Mouse (Mus musculus): ENCODE results near the gene Asb2.

The Asb2 gene

DNA sequence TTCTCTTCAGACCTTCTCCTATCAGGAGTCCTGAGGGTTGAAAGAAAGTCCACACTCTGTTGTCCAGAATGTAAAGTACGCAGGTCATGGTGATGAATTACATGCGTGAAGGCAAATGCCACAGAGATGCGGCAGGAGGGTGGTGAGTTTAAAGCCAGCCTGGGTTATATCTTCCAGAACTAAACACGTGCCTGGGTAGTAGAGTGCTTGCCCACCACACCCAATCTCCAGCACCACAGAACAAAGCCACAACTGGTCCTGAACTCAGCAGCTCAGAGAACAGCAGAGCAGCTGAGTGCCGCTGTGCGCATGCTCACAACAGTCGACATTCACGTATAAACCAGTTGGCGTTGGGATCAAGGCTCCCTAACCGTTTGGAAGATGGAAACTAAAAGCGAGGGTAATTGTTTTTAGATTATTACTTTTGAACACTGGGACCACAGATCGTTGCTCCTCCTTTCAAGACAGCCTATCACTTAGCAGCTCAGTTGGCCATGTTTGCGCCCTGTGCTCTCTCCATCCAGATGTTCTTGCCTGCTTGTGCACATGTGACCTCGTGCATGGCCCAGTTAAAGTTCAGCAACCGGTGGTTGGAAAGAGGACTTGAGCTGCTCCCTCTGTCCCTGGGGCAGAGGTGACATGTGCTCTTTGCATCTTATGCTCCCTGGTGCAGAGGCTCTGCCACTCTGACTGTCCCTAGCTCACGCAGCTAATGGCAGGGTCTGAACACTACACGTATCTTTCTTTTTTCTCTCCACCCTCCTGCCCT, 5.9 kb upstream of the Asb2 start:
- DNase-seq (ENCODE audit: low spot score) = no peak

DNA sequence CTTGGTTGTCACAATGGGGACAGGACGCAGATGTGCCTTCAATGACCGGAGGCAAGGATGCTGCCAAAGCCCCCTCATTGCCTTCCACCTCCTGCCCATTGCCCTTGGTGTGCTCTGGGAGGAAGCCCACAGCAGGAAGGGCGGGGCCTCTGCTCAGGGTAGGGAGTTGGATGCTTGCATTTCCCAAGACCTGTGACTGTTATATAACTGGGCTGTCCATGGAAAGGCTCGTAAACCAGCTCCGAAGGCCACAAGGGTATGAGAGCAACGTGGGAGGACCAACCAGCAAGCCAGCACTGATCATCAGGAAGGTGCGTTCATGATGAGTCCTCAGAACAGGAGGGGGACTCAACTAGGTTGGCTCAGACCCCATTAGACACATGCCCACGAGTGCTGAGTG, 5.0 kb upstream of the Asb2 start:
- no peak for DNase-seq (ENCODE audit: low spot score)

DNA sequence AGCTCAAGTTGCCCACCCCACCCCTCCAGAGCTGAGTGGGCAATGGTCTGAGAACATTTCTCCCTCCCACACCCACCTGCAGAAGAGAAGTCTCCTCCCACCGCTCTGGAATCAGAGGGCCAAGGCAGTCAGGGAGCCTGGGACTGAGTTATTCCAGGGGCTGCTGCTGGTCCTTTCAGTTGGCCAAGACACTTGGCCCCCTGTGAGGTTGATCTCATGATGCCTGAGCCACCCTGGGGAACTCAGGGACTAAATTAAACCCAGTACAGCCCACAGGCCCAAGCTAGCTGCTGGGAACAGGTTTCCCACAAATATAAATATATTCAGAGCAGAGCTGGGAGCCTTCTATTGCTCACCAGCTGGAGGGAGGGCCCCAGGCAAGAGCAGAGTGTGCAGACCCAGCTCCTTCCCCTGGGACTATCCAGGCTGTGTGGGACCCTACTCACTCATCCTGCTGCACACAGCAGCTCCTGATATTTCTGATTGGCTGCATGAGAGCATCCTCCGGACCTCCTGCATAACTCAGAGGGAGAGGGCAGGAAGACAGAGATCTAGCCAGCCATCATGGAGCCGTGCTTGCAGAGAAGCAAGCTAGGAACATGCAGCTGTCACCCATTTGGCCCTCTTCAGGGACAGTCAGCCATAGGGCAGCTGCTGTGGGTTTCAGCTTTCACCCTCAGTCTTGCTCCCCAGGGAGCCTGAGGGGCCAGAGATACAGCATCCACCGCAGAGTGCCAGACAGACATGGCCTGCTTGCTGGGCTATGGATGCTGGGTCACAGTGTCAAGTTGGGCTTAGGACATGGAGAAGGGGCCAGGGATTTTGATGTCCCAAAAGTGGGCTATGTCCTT, 3.4 kb upstream of the Asb2 start:
- DNase-seq (ENCODE audit: low spot score) = no peak

DNA sequence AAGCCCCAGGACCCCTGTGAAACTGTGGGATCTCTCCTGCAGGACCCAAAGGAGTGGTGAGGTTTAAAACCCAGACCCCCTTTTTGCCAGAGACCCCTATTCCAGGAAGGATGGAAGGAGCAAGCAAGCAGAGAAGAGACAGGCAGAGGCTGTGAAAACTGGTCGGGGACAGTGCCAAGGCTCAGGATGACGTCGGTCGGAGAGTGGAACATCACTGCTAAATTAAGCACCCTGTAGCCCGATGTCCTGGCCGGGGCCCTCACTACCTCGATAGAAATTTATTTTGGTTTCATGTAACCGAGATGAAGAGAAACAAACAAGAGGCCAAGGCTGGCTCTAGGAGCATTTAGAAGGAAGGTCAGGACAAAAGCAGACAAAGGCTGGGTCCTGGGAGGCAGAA, 2.4 kb upstream of the Asb2 start:
- no peak for DNase-seq (ENCODE audit: low spot score)

DNA sequence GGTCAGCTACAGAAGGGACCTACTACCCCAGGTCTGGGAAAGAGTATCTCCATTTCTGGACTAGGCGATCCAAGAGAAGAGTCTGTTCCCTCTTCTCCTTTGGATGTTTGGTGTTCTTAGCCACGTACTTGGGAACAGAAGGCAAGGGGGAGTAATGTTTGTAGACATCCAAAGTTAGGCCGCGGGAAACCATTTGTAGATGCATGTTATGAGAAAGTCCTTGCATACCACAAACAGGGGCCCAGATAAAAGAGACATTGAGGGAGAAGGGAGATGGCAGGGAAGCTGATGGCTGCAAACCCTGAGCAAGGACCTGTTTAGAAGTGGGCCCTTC, 581 bp upstream of the Asb2 start:
- DNase-seq (ENCODE audit: low spot score) = no peak

DNA sequence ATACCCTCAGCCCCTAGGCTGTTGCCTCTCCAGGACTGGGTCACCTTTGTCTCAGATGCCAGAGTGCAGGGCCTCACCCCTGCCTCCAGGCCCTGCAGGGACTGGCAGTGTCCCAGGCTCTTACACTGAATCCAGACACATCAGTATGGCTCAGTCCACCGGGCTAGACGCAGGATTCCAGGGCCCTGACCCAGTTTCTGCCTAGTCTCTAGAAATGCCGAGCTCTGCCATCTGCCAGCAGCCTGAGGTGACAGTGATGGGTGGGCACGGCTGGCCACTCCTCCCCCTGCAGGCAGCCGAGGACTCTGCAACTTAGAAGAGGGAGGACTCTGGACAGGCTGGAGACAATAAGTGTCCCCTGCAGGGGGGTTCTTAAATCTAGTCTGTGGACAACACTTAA, 2.3 kb downstream of the Asb2 start:
- no peak for DNase-seq (ENCODE audit: low spot score)

DNA sequence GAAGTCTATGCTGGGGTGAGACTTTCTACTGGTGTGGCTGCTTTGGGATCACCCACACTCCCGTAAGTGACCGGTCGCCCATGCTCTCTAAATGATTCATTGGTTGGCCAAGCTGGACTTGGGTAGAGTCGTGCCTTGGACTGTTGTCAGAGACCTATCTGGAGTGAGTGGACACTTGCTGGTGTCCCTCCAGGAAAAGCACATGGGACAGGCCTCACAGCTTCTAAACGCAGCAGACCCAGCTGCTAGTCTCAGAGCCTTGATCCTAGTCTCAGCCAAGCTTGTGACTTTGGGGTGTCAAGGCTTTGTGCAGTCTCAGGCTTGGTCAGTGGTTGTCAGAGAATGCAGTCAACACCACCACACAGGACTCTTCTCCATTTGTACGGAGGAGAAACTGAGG, 3.1 kb downstream of the Asb2 start:
- no peak for DNase-seq (ENCODE audit: low spot score)

DNA sequence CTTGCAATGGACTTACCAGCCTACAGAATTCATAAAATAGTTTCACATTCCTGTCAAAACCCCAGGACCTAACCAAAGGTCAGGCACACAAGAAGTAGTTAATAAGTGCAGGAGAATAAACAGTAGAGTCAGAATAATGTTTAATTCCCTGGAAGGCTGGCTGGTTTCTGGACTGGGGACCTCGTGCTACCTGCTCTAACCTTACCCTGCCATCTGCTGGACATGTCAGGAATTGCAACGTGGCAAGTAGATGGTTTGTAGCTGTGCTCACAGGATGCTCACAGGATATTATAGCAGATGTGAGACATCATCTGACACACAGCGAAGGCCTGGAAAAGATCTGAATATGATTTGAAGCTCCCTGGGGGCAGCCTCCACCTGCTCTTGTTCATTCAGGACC, 7.3 kb downstream of the Asb2 start:
- peak; percentile 57 for DNase-seq (ENCODE audit: low spot score)

DNA sequence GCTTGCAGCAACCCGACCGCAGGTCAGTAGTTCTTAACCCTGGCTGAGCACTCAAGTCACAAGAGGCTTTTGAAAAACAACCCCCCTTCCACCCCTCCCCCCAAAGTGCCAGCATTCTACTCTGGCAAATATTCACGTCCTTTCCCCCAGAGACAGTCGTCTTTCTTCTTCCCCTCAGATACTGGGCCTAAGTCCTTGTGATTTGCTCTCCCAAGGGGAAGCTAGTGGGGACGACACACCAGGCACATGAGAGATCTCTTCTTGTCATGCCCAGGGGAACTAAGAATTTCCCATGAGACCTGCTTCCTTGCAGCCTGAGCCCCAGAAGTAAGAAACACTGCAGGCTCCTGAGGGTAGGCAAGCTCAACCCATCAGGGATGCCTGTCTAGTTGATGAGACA, 8.4 kb downstream of the Asb2 start:
- DNase-seq (ENCODE audit: low spot score) = no peak

DNA sequence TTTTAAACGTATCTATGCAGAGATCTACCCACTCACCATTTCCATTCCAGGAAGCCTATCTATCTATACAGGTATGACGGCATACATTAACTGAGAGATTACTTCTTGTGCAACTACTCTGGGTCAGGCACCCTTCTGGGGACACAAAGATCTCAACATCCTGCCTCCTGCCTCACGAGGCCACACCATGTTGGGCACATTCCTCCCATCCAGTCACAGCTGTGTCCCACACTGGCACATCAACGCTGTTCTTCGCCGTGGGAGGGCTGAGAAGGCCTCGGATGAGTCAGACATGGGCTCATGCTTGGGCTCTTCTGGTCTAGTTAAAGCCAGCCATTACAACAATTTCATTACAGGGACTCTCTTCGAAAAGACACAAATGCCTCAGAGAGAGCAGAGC, 8.9 kb downstream of the Asb2 start:
- DNase-seq (ENCODE audit: low spot score) = no peak

DNA sequence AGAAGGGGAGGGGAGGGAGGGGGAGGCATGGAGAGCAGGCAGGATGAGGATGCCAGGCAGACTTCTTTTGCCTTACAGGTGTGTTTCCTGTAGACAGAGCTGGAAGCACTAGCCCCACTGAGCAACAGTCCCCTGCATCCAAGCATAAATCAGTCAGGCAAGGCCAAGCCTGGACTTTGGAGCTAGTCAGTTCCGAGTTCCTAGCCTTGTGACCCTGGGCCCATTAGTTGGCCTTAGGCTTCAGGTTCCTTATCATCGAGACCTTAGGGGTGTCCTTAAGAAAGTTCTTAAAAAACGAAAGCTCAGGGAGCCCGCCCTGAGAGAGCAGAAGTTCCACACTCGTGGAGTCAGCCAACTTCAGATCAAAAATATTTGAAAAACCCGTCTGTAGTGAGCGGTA, 10.9 kb downstream of the Asb2 start:
- no peak for DNase-seq (ENCODE audit: low spot score)

DNA sequence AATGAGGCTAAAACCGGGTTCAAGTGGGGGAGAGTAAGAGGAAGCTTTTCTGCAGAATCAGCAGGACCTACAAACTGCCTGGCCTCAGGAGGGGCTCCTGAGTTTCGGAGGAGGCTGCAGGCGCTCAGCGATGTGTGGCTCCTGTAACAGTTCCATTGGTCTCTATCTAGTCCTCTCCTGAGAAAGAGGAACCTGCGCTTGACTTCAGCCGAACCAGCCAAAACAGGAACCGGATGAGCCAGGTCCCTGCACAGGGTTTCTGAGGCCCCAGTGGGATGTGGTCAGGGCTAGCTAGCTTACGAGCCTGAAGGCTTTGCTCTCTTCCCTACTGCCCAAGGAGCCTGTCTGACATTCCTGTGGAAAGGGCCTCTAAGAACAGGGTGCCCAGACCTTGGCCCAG, 12.3 kb downstream of the Asb2 start:
- DNase-seq (ENCODE audit: low spot score) = no peak

DNA sequence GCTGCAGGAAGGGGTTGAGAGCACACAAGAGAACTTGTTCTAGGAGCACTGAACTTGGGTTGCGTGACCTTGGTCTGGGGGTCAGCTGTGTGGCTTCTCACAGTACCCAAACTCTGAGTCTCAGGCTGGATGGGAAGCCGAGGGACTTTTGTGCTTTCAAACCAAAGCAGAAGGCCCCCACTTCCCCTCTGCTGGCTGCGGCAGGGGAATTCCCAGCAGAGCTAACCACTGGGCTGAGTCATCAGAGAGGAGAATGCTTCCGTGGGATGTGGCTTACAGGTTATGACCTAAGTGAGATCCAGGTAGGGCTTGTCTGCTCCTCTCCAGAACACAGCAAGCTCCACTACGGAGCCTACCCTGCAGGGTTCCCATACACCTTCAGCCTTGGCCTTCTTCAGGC, 14.6 kb downstream of the Asb2 start:
- DNase-seq (ENCODE audit: low spot score) = no peak

DNA sequence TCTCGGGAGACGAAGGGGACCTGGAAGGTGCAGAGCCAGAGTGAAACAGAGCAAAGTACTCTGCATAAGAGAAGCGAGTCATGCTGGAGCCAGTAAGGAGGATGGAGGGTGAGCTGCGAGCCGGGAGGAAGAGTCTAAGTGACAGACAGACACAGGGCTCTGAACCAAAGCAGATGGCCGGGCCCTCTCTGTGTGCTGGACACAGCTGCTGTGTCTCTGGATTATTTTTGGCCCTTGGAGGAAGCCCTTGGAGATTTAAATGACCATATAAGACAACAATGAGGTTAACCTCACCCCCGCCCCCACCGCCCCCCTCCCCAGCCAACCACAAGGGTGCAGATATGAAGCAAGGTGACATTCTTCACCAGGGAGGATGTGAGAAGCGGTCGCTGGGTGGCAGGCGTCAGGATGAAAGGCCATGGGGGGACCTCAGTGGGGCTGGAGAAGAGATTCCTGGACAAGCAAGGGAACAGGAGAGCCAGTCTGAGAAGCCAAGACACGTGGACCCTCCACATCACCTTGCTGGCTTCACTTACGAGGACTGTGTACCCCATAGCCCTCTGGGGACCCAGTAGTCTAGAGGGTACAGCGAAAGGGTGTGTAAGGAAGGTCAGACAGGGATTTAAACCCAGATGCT, 17.5 kb downstream of the Asb2 start:
- no peak for DNase-seq (ENCODE audit: low spot score)

DNA sequence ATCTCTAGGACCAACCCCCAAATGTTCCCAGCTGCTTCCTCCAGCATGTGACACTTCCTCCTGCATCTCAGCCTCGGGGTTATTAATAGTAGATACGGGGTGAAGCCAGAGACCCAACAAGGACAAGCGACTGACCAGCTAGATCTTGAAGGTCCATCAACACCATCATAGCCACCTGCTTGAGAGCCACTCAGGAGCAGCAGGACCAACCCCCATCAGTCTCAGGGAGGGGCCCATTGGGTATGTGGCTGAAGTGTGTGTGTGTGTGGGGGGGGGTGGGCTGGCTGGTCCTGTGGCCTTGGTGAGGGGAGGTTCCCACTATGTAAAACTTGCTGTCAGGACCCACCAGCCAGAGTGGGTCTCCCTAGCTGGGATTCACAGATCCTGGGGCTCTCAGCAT, 19.0 kb downstream of the Asb2 start:
- no peak for DNase-seq (ENCODE audit: low spot score)

DNA sequence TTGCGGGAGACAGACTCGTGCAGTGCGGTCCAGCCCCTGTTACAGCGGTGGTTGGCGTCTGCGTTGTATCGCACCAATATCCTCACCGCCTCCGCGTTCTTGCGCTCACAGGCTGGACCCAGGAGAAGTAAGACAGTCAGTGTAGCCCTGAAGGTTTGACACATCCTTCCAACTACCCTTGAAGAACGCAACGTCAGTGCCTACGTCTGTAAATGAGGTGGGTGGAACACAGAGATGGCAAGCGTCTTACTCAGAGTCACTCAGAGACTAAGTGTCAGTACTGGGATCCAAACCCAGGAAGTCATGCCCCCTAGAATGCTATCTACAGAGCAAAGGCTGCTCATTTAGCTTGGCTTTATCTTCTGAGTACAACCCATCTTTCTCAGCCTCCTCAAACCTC, 22.4 kb downstream of the Asb2 start:
- no peak for DNase-seq (ENCODE audit: low spot score)

DNA sequence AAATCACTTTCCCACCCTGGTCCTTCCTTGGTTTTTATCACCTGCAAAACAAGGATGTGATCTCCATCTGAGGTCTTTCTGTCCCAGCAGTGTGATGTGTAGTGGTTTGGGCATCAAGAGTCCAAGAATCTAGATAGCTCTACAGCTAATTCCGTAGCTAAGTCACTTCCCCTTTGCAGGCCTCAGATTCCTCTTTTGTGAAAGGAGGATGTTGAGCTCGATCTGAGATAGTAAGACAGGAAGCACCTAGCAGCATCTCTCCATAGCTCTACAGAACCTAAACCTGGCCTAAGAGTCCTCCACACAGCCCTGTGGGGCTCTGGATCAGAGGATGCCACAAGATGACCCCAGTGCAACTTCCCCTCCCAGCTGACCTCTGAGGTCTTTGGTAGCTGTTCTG, 22.9 kb downstream of the Asb2 start:
- no peak for DNase-seq (ENCODE audit: low spot score)

DNA sequence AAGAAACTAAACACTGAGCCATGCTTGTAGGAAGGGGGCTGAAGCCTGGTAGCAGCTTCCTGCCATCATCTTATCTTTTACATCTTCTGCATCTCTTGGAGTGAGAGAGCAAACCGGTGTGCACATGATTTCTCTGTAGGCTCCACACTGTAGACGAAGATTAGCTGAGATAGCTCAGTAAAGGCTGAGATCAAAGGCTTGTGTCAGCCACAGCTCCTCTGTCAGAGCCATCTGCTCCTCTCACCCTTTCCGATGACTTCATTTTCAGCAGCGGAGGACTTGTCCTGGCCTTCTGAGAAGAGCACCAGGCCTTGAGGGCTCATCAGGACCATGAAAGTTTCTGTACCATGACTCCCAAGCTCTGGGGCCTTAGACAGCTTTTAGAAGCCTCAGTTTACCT, 24.3 kb downstream of the Asb2 start:
- DNase-seq (ENCODE audit: low spot score) = no peak

DNA sequence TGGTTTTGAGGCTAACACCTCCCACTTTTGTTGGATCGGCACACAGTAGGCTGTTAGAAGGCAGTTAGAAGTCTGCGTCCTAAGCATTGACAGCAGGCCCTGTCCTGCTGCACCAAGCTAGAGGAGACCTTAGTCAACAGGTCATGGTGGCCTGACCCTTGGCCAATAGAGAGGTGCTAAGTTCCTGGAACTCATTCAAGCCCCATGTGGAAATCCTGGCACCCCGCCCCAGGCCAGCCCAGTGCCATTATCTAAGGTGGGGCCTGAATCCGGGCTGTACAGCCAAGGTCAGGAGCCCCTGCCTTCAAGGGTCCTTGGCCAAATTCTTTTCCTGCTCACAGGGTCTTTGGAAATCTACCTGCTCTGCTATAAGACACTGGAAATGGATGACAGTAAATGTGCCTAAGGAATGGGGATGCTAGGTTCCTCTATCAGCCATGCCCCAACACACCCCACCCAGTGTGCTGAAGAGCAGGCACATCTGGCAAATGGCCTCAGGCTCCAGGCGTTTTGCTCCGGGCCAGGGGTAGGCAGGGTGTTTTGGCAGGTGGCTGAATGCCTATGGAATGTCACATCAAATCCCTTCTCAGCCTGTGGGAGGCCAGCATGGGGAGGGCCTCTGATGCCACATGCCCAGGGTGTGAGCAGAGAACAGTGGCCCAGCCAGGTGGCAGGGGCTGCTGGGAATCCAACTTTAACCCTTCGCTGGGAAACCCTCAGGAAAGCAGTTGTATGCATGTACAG, 27.2 kb downstream of the Asb2 start:
- no peak for DNase-seq (ENCODE audit: low spot score)

DNA sequence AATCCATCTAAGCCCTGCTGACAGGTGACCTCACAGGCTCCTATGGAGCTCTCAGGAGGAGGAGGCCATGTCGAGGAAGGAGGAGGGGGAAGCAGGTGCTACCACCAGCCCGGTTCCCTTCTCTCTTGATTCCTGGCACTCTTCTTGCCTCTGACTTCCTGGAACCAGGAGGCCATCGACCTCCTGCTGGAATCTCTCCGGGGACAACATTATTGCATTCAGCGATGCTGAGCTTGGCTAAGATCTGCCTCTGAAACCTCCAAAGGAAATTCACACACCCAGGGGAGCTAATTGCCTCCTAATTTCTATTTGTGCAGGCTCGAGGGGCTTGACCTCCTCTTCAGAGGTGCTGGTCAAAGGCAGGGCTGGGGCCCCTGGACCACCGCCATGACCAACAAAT, 28.7 kb downstream of the Asb2 start:
- no peak for DNase-seq (ENCODE audit: low spot score)

DNA sequence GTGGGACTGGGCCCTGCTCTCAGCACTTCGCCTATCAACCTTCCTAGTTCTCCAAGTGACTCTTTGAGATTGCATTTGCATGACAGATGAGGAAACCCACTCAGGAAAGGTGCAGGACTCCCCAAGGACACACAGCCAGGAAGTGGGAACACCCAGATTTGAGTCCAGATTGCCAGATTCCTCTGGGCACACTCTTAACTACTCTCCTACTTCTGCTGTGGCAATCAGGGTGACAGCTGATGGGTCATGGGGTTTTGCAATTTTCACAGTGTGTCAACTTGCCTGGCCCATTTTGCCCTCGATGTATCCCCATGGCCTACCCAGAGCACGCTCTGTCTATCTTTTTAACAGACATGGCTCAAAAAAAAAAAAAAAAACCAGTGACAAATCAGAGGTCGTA, 29.2 kb downstream of the Asb2 start:
- DNase-seq (ENCODE audit: low spot score) = no peak

DNA sequence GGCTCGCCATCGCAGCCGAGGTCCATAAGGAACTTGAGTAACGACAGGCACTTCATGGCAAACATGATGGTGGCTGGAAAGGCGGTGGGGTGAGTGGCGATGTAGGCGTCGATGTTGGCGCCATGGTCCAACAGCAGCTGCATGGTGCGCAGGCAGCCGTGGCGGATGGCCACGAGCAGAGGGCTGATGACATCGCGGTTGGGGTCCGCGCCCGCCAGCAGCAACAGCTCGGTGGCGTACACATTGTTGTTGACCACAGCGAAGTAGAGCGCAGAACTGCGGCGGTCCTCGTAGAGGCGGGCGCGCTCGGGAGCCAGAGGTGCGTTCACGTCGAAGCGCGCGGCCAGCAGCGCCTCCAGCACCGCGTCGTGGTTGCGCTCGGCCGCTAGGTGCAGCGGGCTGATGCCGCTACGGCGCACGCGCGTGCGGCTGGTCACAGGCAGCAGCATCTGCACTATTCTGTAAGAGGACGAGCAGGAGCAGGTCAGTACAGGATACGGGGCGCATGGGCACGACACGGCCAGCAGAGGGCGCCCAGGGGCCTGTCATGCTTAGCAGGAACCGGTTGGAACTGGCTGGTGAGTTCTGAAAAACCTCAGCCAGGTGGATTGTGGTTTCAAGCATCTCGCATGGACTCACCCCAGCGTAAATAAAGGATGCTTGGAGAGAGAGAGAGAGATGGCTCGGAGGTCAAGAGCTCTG, 30.5 kb downstream of the Asb2 start:
- DNase-seq (ENCODE audit: low spot score) = peak; percentile 88
